Comparison of ENCODE assay signal across 9 mouse cellular contexts in genomic region chr4:133910236-133911211, GRCm38 (mm10). TPM values are rescaled to one million over a fixed set of nuclear protein-coding genes. Genes with fewer than 3 reads are reported as not detected.
DNase-seq lines count a peak whose midpoint lies in the region; ATAC-seq and TF ChIP-seq lines count a peak whose summit lies in the region.
"Had no signal": no experiment of that assay in that cellular context is flagged by ENCODE, and none has a peak within 500 bp of the region (broad histone marks: within the 10 kb centered on the region; RNA-seq: fewer than 3 reads in every experiment).

No protein-coding gene starts in this region.

- no peaks in the 10 kb centered on the region for H3K9me3 ChIP-seq in kidney, embryonic 14.5 days (ENCODE audit: control insufficient read depth, low read length)
- H3K9me3 ChIP-seq in limb, embryonic 15.5 days, result no peaks in the 10 kb centered on the region

- ATAC-seq in kidney, embryonic 14.5 days (ENCODE audit: low FRiP score, low TSS enrichment), result peak; percentile 97
- ATAC-seq in limb, embryonic 15.5 days (ENCODE audit: insufficient number of reproducible peaks, low FRiP score, low TSS enrichment, low read depth), result peak; percentile 92

- peak overlapping the region; percentile 76 for H3K4me3 ChIP-seq in bone marrow macrophage, adult 2 months (ENCODE audit: insufficient read depth, low read length)
- peak overlapping the region; percentile 24 for H3K4me3 ChIP-seq in embryonic fibroblast, embryonic 13.5 days (ENCODE audit: insufficient read depth, low read length)
- peak overlapping the region; percentile 52 for H3K4me3 ChIP-seq in kidney, embryonic 14.5 days (ENCODE audit: low read length)
- H3K4me3 ChIP-seq in limb, embryonic 15.5 days, result peak overlapping the region; percentile 58

- H3K9ac ChIP-seq in kidney, embryonic 14.5 days (ENCODE audit: low read depth, low read length), result peak overlapping the region; percentile 59
- peak overlapping the region; percentile 42 for H3K9ac ChIP-seq in limb, embryonic 15.5 days

- peak; percentile 88 for DNase-seq in 3134 (ENCODE audit: extremely low read depth, insufficient read length, low spot score)
- DNase-seq in heart, adult 9 months (ENCODE audit: low spot score in 2 of 2), result peak; percentile 95 to 97
- DNase-seq in monocyte, adult 2 months (ENCODE audit: low read depth in 1 of 2, low spot score in 2 of 2), result peak; percentile 89 to 95
- DNase-seq in spleen, postnatal 36 days (ENCODE audit: low spot score in 2 of 2), result peak; percentile 91 to 95

- H3K4me1 ChIP-seq in bone marrow macrophage, adult 2 months (ENCODE audit: control insufficient read depth, insufficient read depth, low read length), result peaks cover 30% of the 10 kb centered on the region
- no peaks in the 10 kb centered on the region for H3K4me1 ChIP-seq in embryonic fibroblast, embryonic 13.5 days (ENCODE audit: control insufficient read depth, insufficient read depth, low read length)
- no peaks in the 10 kb centered on the region for H3K4me1 ChIP-seq in kidney, embryonic 14.5 days (ENCODE audit: control insufficient read depth, insufficient read depth, low read length)
- peaks cover 9% of the 10 kb centered on the region for H3K4me1 ChIP-seq in limb, embryonic 15.5 days

- H3K4me2 ChIP-seq in kidney, embryonic 14.5 days (replicated peaks; ENCODE audit: low read depth, low read length), result peak overlapping the region; percentile 64
- H3K4me2 ChIP-seq in limb, embryonic 15.5 days, result peak overlapping the region; percentile 63

- under 1% methylated on average over 57 of the region's 57 CpGs for WGBS in kidney, embryonic 14.5 days
- WGBS in limb, embryonic 15.5 days, result under 1% methylated on average over 57 of the region's 57 CpGs

- peak; percentile 69 for TF ChIP-seq CTCF in bone marrow macrophage, adult 2 months (IDR thresholded peaks at IDR 0.05; ENCODE audit: low read depth, low read length)
- peak; percentile 97 for TF ChIP-seq CTCF in embryonic fibroblast, embryonic 13.5 days (IDR thresholded peaks at IDR 0.05; ENCODE audit: borderline replicate concordance, insufficient read depth, low read length)

- peak overlapping the region; percentile 95 for H3K27ac ChIP-seq in bone marrow macrophage, adult 2 months (ENCODE audit: insufficient read depth, low read depth, low read length)
- peak overlapping the region; percentile 83 for H3K27ac ChIP-seq in embryonic fibroblast, embryonic 13.5 days (ENCODE audit: insufficient read depth, low read length)
- peak overlapping the region; percentile 96 for H3K27ac ChIP-seq in kidney, embryonic 14.5 days (ENCODE audit: low read depth, low read length)
- peak overlapping the region; percentile 95 for H3K27ac ChIP-seq in limb, embryonic 15.5 days

- no peaks in the 10 kb centered on the region for H3K27me3 ChIP-seq in kidney, embryonic 14.5 days (ENCODE audit: control insufficient read depth, insufficient read depth, low read length)
- no peaks in the 10 kb centered on the region for H3K27me3 ChIP-seq in limb, embryonic 15.5 days
- H3K27me3 ChIP-seq: CH12.LX had no signal

- no peaks in the 10 kb centered on the region for H3K36me3 ChIP-seq in kidney, embryonic 14.5 days (ENCODE audit: control insufficient read depth, insufficient read depth, low read length)
- no peaks in the 10 kb centered on the region for H3K36me3 ChIP-seq in limb, embryonic 15.5 days

- TF ChIP-seq POLR2A in bone marrow macrophage, adult 2 months (IDR thresholded peaks at IDR 0.05; ENCODE audit: borderline replicate concordance, low read depth, low read length), result 0 out of 2 replicates have a peak, but pooled peaks have one; percentile 27
- peak; percentile 89 for TF ChIP-seq POLR2A in embryonic fibroblast, embryonic 13.5 days (IDR thresholded peaks at IDR 0.05; ENCODE audit: low read depth, low read length)

RNA-seq across cellular contexts. Expression of gene Rps6ka1, which starts 22.9 kb away (rescaled TPM):
- 100 and 101 TPM in 2 replicates for polyA plus RNA-seq in bone marrow macrophage, adult 2 months (2012; ENCODE audit: insufficient read depth, insufficient read length, missing spikeins)
- polyA plus RNA-seq in embryonic fibroblast, embryonic 13.5 days (2011; ENCODE audit: insufficient read length, low read depth, missing spikeins), result 4.2 and 4.8 TPM in 2 replicates
- 29.6 and 49.8 TPM in 2 replicates for polyA plus RNA-seq in kidney, embryonic 14.5 days (2014; fragmentation: Nextera tagmentation; extraction: Ambion mirVana)
- polyA plus RNA-seq in limb, embryonic 15.5 days (2015; fragmentation: Nextera tagmentation; extraction: Ambion mirVana), result 31.5 and 35.6 TPM in 2 replicates

RNA-seq across cellular contexts. Expression of gene Hmgn2, which starts 57.9 kb away (rescaled TPM):
- 222 and 234 TPM in 2 replicates for polyA plus RNA-seq in bone marrow macrophage, adult 2 months (2012; ENCODE audit: insufficient read depth, insufficient read length, missing spikeins)
- 204 and 431 TPM in 2 replicates for polyA plus RNA-seq in embryonic fibroblast, embryonic 13.5 days (2011; ENCODE audit: insufficient read length, low read depth, missing spikeins)
- polyA plus RNA-seq in kidney, embryonic 14.5 days (2014; fragmentation: Nextera tagmentation; extraction: Ambion mirVana), result 3,172 and 3,245 TPM in 2 replicates
- polyA plus RNA-seq in limb, embryonic 15.5 days (2015; fragmentation: Nextera tagmentation; extraction: Ambion mirVana), result 1,764 and 1,770 TPM in 2 replicates

Comparison
In these comparisons a context has a peak if more than half of its experiments do, and no peak if none do; other contexts are left out.
1. Peak in every context shown above with its lines: DNase-seq, ATAC-seq, H3K4me3 ChIP-seq and H3K27ac ChIP-seq.
2. H3K4me3 ChIP-seq: peak in every context shown above with its lines; median percentile 76 in bone marrow macrophage, adult 2 months; 58 in limb, embryonic 15.5 days; 52 in kidney, embryonic 14.5 days; 24 in embryonic fibroblast, embryonic 13.5 days.